Mouse (Mus musculus) liver, embryonic 13.5 days (tissue): ENCODE results near the gene Klhl6. TPM values are rescaled to one million over a fixed set of nuclear protein-coding genes. Genes with fewer than 3 reads are reported as not detected.

Source experiments
- ATAC-seq: fragments of 200-750 bp; cut with Nextera tagmentation; 2 replicates; pipeline ENCODE4 v1.8.0; 2017; ENCODE audit warnings: low read depth, mild to moderate bottlenecking, moderate number of reproducible peaks, moderate library complexity
- DNase-seq: peaks from one replicate; pipeline ENCODE4 v3.0.0; 2022
- H3K27ac ChIP-seq: fragments of 300-500 bp; sonication (generic); 2 replicates; pipeline ENCODE4 v1.5.1; 2015; ENCODE audit warnings: moderate library complexity, mild to moderate bottlenecking, inconsistent platforms
- H3K27me3 ChIP-seq: fragments of 300-500 bp; sonication (generic); 2 replicates; pipeline ENCODE4 v1.6.1; 2015; ENCODE audit warnings: mild to moderate bottlenecking, inconsistent platforms
- H3K36me3 ChIP-seq: fragments of 300-500 bp; sonication (generic); 2 replicates; pipeline ENCODE4 v1.6.1; 2015; ENCODE audit warnings: mild to moderate bottlenecking, inconsistent platforms
- H3K4me1 ChIP-seq: fragments of 300-500 bp; sonication (generic); replicated peaks from 2 replicates; pipeline ENCODE4 v1.6.1; 2015; ENCODE audit warnings: inconsistent platforms
- H3K4me2 ChIP-seq: fragments of 300-500 bp; sonication (generic); 2 replicates; pipeline ENCODE4 v1.6.1; 2015; ENCODE audit warnings: inconsistent platforms, mild to moderate bottlenecking, moderate library complexity
- H3K4me3 ChIP-seq: fragments of 300-500 bp; sonication (generic); replicated peaks from 2 replicates; pipeline ENCODE4 v1.5.1; 2015; ENCODE audit warnings: mild to moderate bottlenecking, inconsistent platforms
- H3K9ac ChIP-seq: fragments of 300-500 bp; sonication (generic); 2 replicates; pipeline ENCODE4 v1.6.1; 2015; ENCODE audit warnings: mild to moderate bottlenecking, inconsistent platforms
- H3K9me3 ChIP-seq: fragments of 300-500 bp; sonication (generic); replicated peaks from 2 replicates; pipeline ENCODE4 v1.6.1; 2016; ENCODE audit warnings: inconsistent platforms
- WGBS: fragments of 180-500 bp; shearing (Covaris S2); methylation state at CpG from one replicate; pipeline ENCODE4 v1.1.7; 2015; ENCODE audit not compliant: insufficient replicate concordance; 5-methylcytosine and 5-hydroxymethylcytosine counted together
- polyA plus RNA-seq: library from polyadenylated mRNA; unstranded; fragments of >200 nt; fragmentation: Nextera tagmentation; extraction: Ambion mirVana; gene quantifications from 2 replicates; pipeline ENCODE4 v1.2.1, GENCODE M21; 2015

Klhl6 gene
- polyA plus RNA-seq, 1 experiment from 2014 or later: 10.8 TPM

DNA sequence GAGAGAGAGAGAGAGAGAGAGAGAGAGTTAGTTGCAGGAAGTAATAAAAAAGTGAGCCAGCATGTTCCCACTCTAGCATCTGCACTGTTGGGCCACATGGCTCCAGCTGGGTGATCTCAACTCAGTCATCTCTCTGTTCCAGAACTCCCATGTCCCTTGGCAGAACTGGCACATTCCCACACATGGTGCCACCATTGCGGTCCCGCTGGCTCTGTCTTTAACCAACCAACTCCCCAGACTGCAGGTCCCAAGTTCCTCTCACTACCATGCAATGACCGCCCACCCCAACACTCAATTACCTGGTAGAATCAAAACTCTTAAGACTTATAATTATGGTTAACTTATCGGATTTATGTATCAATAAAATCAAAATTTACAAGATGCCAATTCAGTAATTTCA is 14.2 kb downstream of the Klhl6 start:
- Histone ChIP-seq H3K4me3 (no peak overlapping the region), H3K27me3 (no peaks in the 10 kb centered on the region), H3K36me3 (no peaks in the 10 kb centered on the region), H3K27ac (no peak overlapping the region), H3K4me2 (no peak overlapping the region), H3K9me3 (no peaks in the 10 kb centered on the region), H3K4me1 (peaks cover 9% of the 10 kb centered on the region), H3K9ac (no peak overlapping the region)
- WGBS: 86% methylated on average over 4 of the region's 4 CpGs
- no peak for ATAC-seq
- DNase-seq: no peak

DNA sequence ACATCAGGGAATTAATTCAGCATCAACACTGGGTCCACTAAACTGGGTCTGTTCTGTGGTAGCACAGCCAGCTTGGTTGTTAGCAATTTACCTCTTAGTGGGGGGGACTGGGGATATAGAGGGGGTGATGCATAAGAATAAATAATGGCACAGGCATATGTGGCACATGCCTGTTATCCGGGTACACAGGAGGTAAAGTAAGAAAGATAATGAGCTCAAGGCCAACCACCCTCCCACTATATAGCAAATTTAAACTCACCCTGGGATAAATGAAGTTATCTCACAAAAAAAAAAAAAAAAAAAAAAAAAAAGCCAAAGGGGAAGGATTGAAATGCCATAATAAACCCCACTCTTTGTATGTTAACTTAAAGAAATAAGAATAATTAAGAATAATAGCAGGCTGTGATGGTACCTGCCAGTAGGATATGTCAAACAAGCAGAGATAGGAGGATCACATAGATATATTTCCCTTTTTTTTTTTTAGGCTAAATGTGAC is 14.9 kb downstream of the Klhl6 start:
- H3K9me3 ChIP-seq: no peaks in the 10 kb centered on the region
- H3K9ac ChIP-seq: no peak overlapping the region
- no peaks in the 10 kb centered on the region for H3K27me3 ChIP-seq
- no peak overlapping the region for H3K27ac ChIP-seq
- no peaks in the 10 kb centered on the region for H3K36me3 ChIP-seq
- no peak overlapping the region for H3K4me2 ChIP-seq
- no peak for DNase-seq
- H3K4me1 ChIP-seq: peaks cover 9% of the 10 kb centered on the region
- peak; percentile 45; the same call in 1 of the 2 replicates for ATAC-seq
- WGBS: 52% methylated on average over 1 of the region's 1 CpGs
- no peak overlapping the region for H3K4me3 ChIP-seq

DNA sequence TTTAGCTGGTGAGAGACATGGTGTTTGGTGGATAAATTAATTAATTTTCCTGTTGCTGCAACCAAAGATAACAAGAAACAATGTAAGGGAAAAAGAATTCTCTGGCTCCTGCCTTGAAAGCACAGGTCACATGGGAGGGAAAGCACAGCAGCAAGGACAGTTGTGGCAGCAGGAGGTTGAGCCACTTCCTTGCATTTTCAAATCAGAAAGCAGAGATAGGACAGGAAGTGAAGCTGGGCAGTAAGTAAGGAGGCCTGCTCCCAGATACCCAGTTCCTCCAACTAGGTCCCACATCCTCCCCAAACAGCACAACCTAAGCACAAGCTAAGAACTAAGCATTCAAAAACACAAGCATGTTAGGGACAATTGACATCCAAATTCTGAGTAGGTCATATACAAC is 15.9 kb downstream of the Klhl6 start:
- no peak overlapping the region for H3K4me2 ChIP-seq
- H3K4me3 ChIP-seq: no peak overlapping the region
- H3K4me1 ChIP-seq: peaks cover 9% of the 10 kb centered on the region
- ATAC-seq (peak; percentile 41; the same call in 1 of the 2 replicates), DNase-seq (no peak)
- H3K36me3 ChIP-seq: no peaks in the 10 kb centered on the region
- no peak overlapping the region for H3K27ac ChIP-seq
- no peak overlapping the region for H3K9ac ChIP-seq
- H3K9me3 ChIP-seq: no peaks in the 10 kb centered on the region
- no peaks in the 10 kb centered on the region for H3K27me3 ChIP-seq

DNA sequence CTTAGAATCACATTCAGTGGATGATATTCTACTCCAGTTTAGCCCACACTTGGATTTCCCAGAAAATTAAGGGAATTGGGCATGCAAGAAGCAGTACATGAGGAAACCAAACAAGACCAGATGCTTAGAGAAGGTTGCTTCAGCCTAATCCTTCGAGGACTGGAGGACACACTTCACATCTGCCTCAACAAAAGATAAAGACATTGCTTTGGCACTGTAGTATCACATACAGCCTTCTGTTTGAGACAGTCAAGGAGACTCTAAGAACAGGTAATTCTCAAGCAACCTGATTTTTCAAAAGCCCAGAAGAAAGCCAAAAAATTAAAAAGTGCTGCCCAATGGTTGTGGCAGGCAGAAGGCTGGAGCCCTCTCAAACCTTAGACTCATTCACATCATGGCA is 16.4 kb downstream of the Klhl6 start:
- WGBS: 32% methylated on average over 1 of the region's 1 CpGs
- Histone ChIP-seq H3K36me3 (no peaks in the 10 kb centered on the region), H3K9ac (no peak overlapping the region)

DNA sequence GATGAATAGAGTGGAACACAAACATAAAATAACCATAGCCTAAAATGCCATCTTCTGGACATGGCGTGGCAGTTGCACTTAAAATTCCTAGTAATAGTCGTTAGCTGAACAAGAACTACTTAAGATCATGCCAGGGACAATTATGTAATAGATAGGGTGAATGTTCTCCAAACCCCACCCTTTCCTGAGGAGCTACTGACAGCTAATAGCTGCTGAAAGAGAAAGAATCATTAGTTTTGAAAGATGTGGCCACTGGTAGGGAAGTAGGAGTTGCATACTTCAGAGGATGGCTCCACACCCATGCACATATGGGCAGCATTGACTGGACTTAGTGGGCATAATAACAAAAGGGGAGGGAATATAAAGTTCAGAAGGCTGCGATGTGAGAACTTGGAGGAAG is 19.9 kb downstream of the Klhl6 start:
- H3K9me3 ChIP-seq: no peaks in the 10 kb centered on the region
- no peaks in the 10 kb centered on the region for H3K27me3 ChIP-seq
- DNase-seq: no peak
- H3K9ac ChIP-seq: no peak overlapping the region
- no peak overlapping the region for H3K27ac ChIP-seq
- H3K4me2 ChIP-seq: no peak overlapping the region
- ATAC-seq: no peak
- H3K4me3 ChIP-seq: no peak overlapping the region
- 64% methylated on average over 3 of the region's 3 CpGs for WGBS
- peaks cover 9% of the 10 kb centered on the region for H3K4me1 ChIP-seq
- no peaks in the 10 kb centered on the region for H3K36me3 ChIP-seq

More for the DNA sequence above, 16.4 kb downstream of the Klhl6 start:
- H3K27me3 ChIP-seq: no peaks in the 10 kb centered on the region
- DNase-seq: no peak
- H3K27ac ChIP-seq: no peak overlapping the region
- H3K4me1 ChIP-seq: peaks cover 9% of the 10 kb centered on the region
- H3K9me3 ChIP-seq: no peaks in the 10 kb centered on the region
- no peak for ATAC-seq
- no peak overlapping the region for H3K4me2 ChIP-seq
- H3K4me3 ChIP-seq: no peak overlapping the region

DNA sequence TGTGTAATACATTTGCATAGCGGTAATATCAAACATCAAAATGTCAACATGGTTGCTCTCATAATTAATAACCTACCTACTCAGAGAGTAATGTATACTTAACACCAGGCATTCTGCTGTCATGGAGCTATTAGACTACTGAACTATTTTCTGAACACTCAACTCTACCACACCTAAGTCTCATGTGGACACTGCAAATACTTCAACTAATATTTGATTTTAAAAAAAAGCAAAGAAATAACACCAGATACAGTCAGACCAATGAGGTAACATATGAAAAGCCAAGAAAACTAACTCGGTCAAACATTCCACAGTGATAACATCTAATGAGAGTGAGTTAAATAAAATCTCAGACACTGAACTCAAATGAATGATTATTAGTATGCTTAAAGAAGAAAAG is 21.8 kb downstream of the Klhl6 start:
- H3K9ac ChIP-seq: no peak overlapping the region
- no peaks in the 10 kb centered on the region for H3K36me3 ChIP-seq
- 72% methylated on average over 2 of the region's 2 CpGs for WGBS
- DNase-seq: no peak
- no peak overlapping the region for H3K27ac ChIP-seq
- no peaks in the 10 kb centered on the region for H3K9me3 ChIP-seq
- H3K4me3 ChIP-seq: no peak overlapping the region
- no peaks in the 10 kb centered on the region for H3K27me3 ChIP-seq
- H3K4me2 ChIP-seq: no peak overlapping the region
- no peak for ATAC-seq
- no peaks in the 10 kb centered on the region for H3K4me1 ChIP-seq

DNA sequence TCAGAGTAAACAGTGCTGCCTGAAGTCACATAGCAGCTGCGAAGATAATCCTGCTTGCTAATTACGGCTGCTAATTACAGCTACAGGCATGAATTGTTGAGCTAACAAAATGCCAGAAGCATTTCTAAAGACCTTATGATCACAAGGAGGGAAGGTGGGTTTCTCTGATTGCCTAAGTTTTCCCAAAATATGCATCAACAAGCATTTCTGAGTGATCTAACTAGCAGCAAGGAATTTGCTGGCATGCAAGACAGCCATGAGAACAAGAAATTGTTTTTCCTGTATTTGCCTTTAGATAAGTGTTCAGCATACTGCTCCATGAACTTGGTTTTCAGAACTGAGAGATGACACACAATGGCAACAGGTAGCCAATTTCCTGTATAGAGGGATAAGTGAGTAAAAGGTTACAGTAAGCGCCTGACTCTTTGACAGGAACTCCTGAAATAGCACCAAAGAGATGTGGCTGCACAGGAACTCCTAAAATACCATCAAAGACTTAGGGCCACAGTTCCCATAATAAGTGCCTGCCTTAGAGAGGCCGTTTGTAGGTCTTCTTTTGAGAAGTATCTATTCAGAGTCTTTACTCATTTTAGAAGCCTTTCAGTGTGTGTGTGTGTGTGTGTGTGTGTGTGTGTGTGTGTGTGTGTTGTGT is 22.3 kb downstream of the Klhl6 start:
- WGBS: 46% methylated on average over 4 of the region's 4 CpGs

DNA sequence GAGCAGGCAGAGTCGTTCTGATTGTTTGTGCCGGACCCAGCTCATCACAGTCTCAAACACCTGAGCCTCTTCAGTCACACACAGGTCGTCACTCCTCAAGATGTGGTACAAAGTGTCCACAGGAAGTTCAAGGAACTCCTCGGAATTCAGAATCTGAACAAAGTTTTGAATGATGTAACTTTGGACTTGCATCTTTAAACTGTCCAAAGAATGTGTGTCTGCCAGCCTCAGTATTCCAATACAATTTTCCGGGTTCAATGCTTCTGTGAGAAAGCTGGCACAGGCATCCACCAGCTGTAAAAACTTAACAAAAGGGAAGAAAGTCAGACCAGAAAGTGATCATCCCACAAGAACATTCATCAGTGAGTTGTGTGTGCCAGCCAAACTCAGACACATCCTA is 25.8 kb downstream of the Klhl6 start:
- H3K4me2 ChIP-seq: no peak overlapping the region
- no peak overlapping the region for H3K4me3 ChIP-seq
- H3K36me3 ChIP-seq: no peaks in the 10 kb centered on the region
- H3K27me3 ChIP-seq: no peaks in the 10 kb centered on the region
- DNase-seq: no peak
- no peaks in the 10 kb centered on the region for H3K4me1 ChIP-seq
- no peaks in the 10 kb centered on the region for H3K9me3 ChIP-seq
- H3K9ac ChIP-seq: no peak overlapping the region
- no peak overlapping the region for H3K27ac ChIP-seq
- WGBS: 67% methylated on average over 5 of the region's 5 CpGs
- no peak for ATAC-seq

More for the DNA sequence above, 22.3 kb downstream of the Klhl6 start:
- Histone ChIP-seq H3K9ac (no peak overlapping the region), H3K4me3 (no peak overlapping the region), H3K9me3 (no peaks in the 10 kb centered on the region), H3K4me1 (no peaks in the 10 kb centered on the region), H3K36me3 (no peaks in the 10 kb centered on the region), H3K4me2 (no peak overlapping the region), H3K27me3 (no peaks in the 10 kb centered on the region), H3K27ac (no peak overlapping the region)
- DNase-seq (no peak), ATAC-seq (no peak)

DNA sequence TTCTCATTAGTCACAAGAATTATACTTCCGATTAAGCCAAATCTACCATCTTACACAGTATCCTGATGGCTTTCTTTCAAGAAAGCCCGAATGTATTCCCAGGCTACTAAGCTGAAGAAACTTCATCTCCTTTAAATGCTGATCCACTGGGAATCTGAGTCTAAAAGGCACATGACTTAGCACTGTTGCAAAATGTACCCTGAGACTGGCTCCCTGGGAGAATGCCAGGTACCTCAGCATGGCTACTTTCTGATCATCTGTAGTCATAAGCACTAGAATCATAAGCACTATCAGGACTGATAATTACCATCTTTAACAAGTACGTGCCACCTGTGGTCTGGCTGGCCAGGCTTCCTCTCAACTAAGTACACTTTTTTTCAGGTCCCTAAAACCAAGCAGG is 35.5 kb downstream of the Klhl6 start:
- no peaks in the 10 kb centered on the region for H3K27me3 ChIP-seq
- no peak for ATAC-seq
- no peaks in the 10 kb centered on the region for H3K4me1 ChIP-seq
- 72% methylated on average over 3 of the region's 3 CpGs for WGBS
- H3K4me3 ChIP-seq: no peak overlapping the region
- H3K36me3 ChIP-seq: no peaks in the 10 kb centered on the region
- H3K4me2 ChIP-seq: no peak overlapping the region
- no peak overlapping the region for H3K9ac ChIP-seq
- H3K27ac ChIP-seq: no peak overlapping the region
- DNase-seq: no peak
- no peaks in the 10 kb centered on the region for H3K9me3 ChIP-seq

DNA sequence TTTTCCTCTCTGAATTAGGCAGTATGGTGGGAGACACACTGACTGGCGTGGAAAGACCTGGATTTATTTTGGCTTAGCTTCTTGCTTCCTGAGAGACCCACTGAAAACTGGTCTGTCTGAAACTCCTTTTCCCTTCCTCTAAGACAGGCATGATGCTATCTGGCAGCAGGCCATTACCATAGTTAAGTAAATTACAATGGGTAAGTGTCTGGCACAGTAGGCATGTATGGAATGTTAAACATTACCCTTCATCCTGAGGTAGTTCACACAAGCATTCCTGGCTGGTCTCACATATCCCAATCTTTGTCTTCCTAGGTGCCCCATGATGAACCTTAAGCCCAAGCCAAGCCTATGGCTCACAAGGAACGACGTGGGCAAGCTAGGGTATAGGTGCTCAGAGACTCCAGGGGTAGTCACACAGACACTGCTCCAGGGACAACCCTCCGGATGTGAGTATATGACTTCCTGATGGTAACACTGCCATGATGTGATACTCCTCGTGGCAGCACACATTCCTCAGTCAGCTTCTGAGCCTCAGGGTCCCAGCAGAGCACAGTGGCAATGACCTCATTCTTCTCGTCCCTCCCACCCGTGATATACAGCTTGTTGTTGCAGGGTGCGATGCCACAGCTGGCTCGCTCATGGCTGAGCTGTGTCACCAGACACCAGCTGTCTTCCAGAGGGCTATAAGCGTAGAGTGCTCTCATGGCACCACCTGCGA is 36.1 kb downstream of the Klhl6 start:
- H3K36me3 ChIP-seq: no peaks in the 10 kb centered on the region
- no peak overlapping the region for H3K4me2 ChIP-seq
- no peak overlapping the region for H3K9ac ChIP-seq
- WGBS: 68% methylated on average over 11 of the region's 11 CpGs
- no peaks in the 10 kb centered on the region for H3K27me3 ChIP-seq
- no peaks in the 10 kb centered on the region for H3K9me3 ChIP-seq
- H3K4me1 ChIP-seq: no peaks in the 10 kb centered on the region
- no peak for DNase-seq
- no peak overlapping the region for H3K27ac ChIP-seq
- no peak for ATAC-seq
- no peak overlapping the region for H3K4me3 ChIP-seq

DNA sequence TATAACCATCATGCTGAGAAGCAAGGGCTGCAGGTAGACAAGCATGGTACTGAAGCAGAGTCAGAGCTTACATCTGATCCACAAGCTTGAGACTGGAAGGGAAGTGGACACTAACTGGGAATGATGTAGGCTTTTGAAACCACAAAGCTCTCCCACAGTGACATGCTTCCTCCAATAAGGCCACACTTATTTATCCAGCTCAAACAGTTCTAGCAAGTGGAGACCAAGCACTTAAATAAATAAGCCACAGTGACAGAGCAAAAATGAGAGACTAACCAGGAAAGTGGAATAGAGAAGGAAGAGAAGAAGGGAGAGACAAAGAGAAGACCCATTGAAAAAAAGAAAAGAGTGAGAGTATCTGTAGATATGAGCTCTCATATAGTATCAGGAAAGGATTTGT is 62.0 kb downstream of the Klhl6 start:
- ATAC-seq: no peak
- no peak overlapping the region for H3K27ac ChIP-seq
- H3K4me2 ChIP-seq: no peak overlapping the region
- H3K36me3 ChIP-seq: no peaks in the 10 kb centered on the region
- no peaks in the 10 kb centered on the region for H3K9me3 ChIP-seq
- no peaks in the 10 kb centered on the region for H3K27me3 ChIP-seq
- DNase-seq: no peak
- H3K4me1 ChIP-seq: no peaks in the 10 kb centered on the region
- H3K4me3 ChIP-seq: no peak overlapping the region
- H3K9ac ChIP-seq: no peak overlapping the region

DNA sequence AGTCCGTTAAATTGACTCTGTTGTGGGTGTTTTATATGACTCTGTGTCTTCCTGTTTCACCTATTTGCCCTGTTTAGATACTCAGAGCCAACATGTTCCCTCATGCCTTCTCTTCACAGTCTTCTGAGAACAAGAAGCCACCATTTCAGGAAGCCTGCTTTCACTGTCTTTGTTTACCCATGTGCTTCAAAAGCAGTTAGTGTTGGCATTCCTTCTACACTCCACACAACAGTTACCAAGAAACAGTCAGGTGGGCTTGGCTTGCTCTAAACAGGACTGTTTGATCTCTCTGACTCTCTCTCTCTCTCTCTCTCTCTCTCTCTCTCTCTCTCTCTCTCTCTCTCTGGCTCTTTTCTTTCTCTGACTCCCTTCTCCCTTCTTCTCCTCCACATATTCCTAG is 64.6 kb downstream of the Klhl6 start:
- WGBS: 64% methylated on average over 1 of the region's 1 CpGs
- no peaks in the 10 kb centered on the region for H3K9me3 ChIP-seq
- H3K36me3 ChIP-seq: no peaks in the 10 kb centered on the region
- H3K9ac ChIP-seq: no peak overlapping the region
- no peaks in the 10 kb centered on the region for H3K4me1 ChIP-seq
- no peaks in the 10 kb centered on the region for H3K27me3 ChIP-seq
- DNase-seq: no peak
- no peak for ATAC-seq
- no peak overlapping the region for H3K4me3 ChIP-seq
- no peak overlapping the region for H3K4me2 ChIP-seq
- H3K27ac ChIP-seq: no peak overlapping the region
